Mouse (Mus musculus): ENCODE measurements around the gene Olfr1247. TPM values are rescaled to one million over a fixed set of nuclear protein-coding genes. Genes with fewer than 3 reads are reported as not detected.
"Not testable (repeated sequence)": the region's sequence is repeated elsewhere in the genome, so short reads cannot be mapped to it uniquely, and the experiment has no call there.

Olfr1247 gene
- polyA plus RNA-seq (2015; fragmentation: Nextera tagmentation; extraction: Ambion mirVana), result not detected in 2 replicates

- Histone ChIP-seq H3K36me3 (ENCODE audit: control insufficient read depth, insufficient read depth) (no peaks in the 10 kb centered on the region), H3K9me3 (replicated peaks; ENCODE audit: control insufficient read depth, low read length) (no peaks in the 10 kb centered on the region), H3K27me3 (ENCODE audit: control insufficient read depth, insufficient read depth, low read length) (no peaks in the 10 kb centered on the region), H3K4me1 (ENCODE audit: control insufficient read depth, insufficient read depth, low read length) (no peaks in the 10 kb centered on the region), H3K4me3 (ENCODE audit: low read length) (no peak within 1 kb of the TSS), H3K27ac (ENCODE audit: low read length) (no peak within 1 kb of the TSS), H3K4me2 (ENCODE audit: low read depth, low read length) (no peak within 1 kb of the TSS), H3K9ac (ENCODE audit: low read length) (no peak within 1 kb of the TSS)
- no peak for ATAC-seq (replicated peaks; ENCODE audit: extremely low read depth, insufficient read depth, low FRiP score)
- WGBS, result 84% methylated on average over 2 of the region's 2 CpGs
Measured at GRCm38 (mm10) chr2:89614030-89614429, at the start of gene Olfr1247. Gene Olfr1247 (minus strand): TSS chr2:89614130.

DNA sequence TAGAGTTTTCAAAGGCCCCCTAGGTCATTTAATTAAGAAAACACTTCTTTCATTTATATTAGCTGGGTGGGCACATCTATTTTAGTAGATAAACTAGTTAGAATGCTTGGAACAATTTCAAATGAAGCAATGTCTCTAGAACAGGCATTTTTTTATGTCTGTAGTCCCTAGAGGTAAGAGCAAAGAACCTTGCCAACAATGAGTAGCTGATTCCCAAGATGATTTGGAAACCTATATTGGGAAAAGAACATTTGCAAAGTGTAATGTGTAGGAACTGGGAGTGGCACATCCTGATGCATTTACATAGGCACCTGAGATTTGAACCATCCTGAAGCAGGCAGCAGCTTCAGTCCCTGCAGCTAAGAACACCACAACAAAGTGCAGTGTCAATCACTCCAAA, 47.4 kb upstream of the Olfr1247 start, which contains the start of gene Olfr1250:
Olfr1250 (minus strand) TSS at position 101 of the 400 bp plus-strand sequence.
- no peaks in the 10 kb centered on the region for H3K4me1 ChIP-seq (ENCODE audit: control insufficient read depth, insufficient read depth, low read length)
- H3K9ac ChIP-seq (ENCODE audit: low read length), result no peak within 1 kb of the TSS
- no peak within 1 kb of the TSS for H3K4me3 ChIP-seq (ENCODE audit: low read length)
- no peaks in the 10 kb centered on the region for H3K27me3 ChIP-seq (ENCODE audit: control insufficient read depth, insufficient read depth, low read length)
- no peaks in the 10 kb centered on the region for H3K9me3 ChIP-seq (replicated peaks; ENCODE audit: control insufficient read depth, low read length)
- H3K36me3 ChIP-seq (ENCODE audit: control insufficient read depth, insufficient read depth), result no peaks in the 10 kb centered on the region
- ATAC-seq (replicated peaks; ENCODE audit: extremely low read depth, insufficient read depth, low FRiP score), result no peak
- H3K27ac ChIP-seq (ENCODE audit: low read length), result no peak within 1 kb of the TSS
- H3K4me2 ChIP-seq (ENCODE audit: low read depth, low read length), result no peak within 1 kb of the TSS

DNA sequence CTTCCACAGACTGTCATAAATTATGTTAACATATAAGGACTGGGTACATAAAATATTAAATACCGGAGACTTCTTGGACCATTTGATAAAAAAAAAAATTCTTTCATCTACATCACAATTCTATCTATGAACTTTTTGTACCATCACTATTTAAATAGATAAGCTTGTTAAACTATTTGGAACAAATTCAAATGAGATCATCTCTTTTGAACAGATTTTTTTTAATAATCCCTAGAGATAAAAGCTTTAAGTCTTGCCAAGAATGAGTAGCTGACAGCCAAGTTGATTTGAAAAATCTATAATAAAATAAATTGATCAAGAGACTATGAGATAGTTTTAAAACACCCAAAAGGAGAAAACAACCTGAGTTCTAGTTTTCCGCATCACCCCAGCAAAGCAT, 21.0 kb upstream of the Olfr1247 start, which contains the start of gene Olfr1249:
Olfr1249 (minus strand) TSS at position 101 of the 400 bp plus-strand sequence.
- no peaks in the 10 kb centered on the region for H3K9me3 ChIP-seq (replicated peaks; ENCODE audit: control insufficient read depth, low read length)
- no peak within 1 kb of the TSS for H3K27ac ChIP-seq (ENCODE audit: low read length)
- H3K4me3 ChIP-seq (ENCODE audit: low read length), result no peak within 1 kb of the TSS
- ATAC-seq (replicated peaks; ENCODE audit: extremely low read depth, insufficient read depth, low FRiP score), result no peak
- no peak within 1 kb of the TSS for H3K4me2 ChIP-seq (ENCODE audit: low read depth, low read length)
- no peaks in the 10 kb centered on the region for H3K27me3 ChIP-seq (ENCODE audit: control insufficient read depth, insufficient read depth, low read length)
- H3K36me3 ChIP-seq (ENCODE audit: control insufficient read depth, insufficient read depth), result no peaks in the 10 kb centered on the region
- 85% methylated on average over 2 of the region's 2 CpGs for WGBS
- no peak within 1 kb of the TSS for H3K9ac ChIP-seq (ENCODE audit: low read length)
- H3K4me1 ChIP-seq (ENCODE audit: control insufficient read depth, insufficient read depth, low read length), result no peaks in the 10 kb centered on the region

- H3K4me2 ChIP-seq (ENCODE audit: low read depth, low read length); H3K4me3 ChIP-seq (ENCODE audit: low read length); H3K36me3 ChIP-seq (ENCODE audit: control insufficient read depth, insufficient read depth); H3K27ac ChIP-seq (ENCODE audit: low read length); H3K9ac ChIP-seq (ENCODE audit: low read length); H3K27me3 ChIP-seq (ENCODE audit: control insufficient read depth, insufficient read depth, low read length); H3K9me3 ChIP-seq (replicated peaks; ENCODE audit: control insufficient read depth, low read length); ATAC-seq (replicated peaks; ENCODE audit: extremely low read depth, insufficient read depth, low FRiP score); H3K4me1 ChIP-seq (ENCODE audit: control insufficient read depth, insufficient read depth, low read length): not testable (repeated sequence)
- WGBS, result 92% methylated on average over 1 of the region's 1 CpGs
Measured at GRCm38 (mm10) chr2:89618145-89618544, 4.2 kb upstream of the Olfr1247 start, which contains the start of gene Olfr1248. Gene Olfr1248 (minus strand): TSS chr2:89618245.

GRCm38 (mm10) chr2:89593057-89593456, 20.9 kb downstream of the Olfr1247 start, which contains the start of gene Olfr1246:
Gene Olfr1246 (minus strand): TSS chr2:89593157.
- no peak within 1 kb of the TSS for H3K27ac ChIP-seq (ENCODE audit: low read length)
- no peaks in the 10 kb centered on the region for H3K4me1 ChIP-seq (ENCODE audit: control insufficient read depth, insufficient read depth, low read length)
- H3K9me3 ChIP-seq (replicated peaks; ENCODE audit: control insufficient read depth, low read length), result no peaks in the 10 kb centered on the region
- H3K4me2 ChIP-seq (ENCODE audit: low read depth, low read length), result no peak within 1 kb of the TSS
- no peaks in the 10 kb centered on the region for H3K27me3 ChIP-seq (ENCODE audit: control insufficient read depth, insufficient read depth, low read length)
- 64% methylated on average over 2 of the region's 2 CpGs for WGBS
- no peak for ATAC-seq (replicated peaks; ENCODE audit: extremely low read depth, insufficient read depth, low FRiP score)
- no peaks in the 10 kb centered on the region for H3K36me3 ChIP-seq (ENCODE audit: control insufficient read depth, insufficient read depth)
- no peak within 1 kb of the TSS for H3K9ac ChIP-seq (ENCODE audit: low read length)
- H3K4me3 ChIP-seq (ENCODE audit: low read length), result no peak within 1 kb of the TSS

DNA sequence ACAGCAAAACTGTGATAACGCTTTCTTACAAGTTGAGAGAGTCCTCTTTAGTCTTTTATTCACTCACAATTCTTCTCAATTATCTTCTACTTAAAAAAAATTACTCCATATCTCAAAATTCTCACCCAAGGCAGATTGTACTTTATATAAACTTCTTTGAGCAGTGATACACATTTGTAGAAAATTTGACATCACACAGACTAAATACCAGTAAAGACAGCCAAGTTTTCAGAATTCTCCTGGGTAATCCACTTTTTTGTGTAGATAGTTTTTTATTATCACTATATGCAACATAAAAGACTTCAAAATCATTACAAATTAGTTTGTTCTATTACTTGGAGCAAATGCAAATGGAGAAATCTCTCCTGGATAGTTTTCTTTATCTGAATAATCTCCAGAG, 35.6 kb downstream of the Olfr1247 start, which contains the start of gene Olfr1245:
Olfr1245 (minus strand) TSS at position 101 of the 400 bp plus-strand sequence.
- H3K27ac ChIP-seq (ENCODE audit: low read length), result no peak within 1 kb of the TSS
- H3K36me3 ChIP-seq (ENCODE audit: control insufficient read depth, insufficient read depth), result no peaks in the 10 kb centered on the region
- no peaks in the 10 kb centered on the region for H3K27me3 ChIP-seq (ENCODE audit: control insufficient read depth, insufficient read depth, low read length)
- no peak within 1 kb of the TSS for H3K9ac ChIP-seq (ENCODE audit: low read length)
- H3K4me2 ChIP-seq (ENCODE audit: low read depth, low read length), result no peak within 1 kb of the TSS
- no peak within 1 kb of the TSS for H3K4me3 ChIP-seq (ENCODE audit: low read length)
- WGBS, result 60% methylated on average over 1 of the region's 1 CpGs
- H3K4me1 ChIP-seq (ENCODE audit: control insufficient read depth, insufficient read depth, low read length), result no peaks in the 10 kb centered on the region
- H3K9me3 ChIP-seq (replicated peaks; ENCODE audit: control insufficient read depth, low read length), result no peaks in the 10 kb centered on the region; the same call in 1 of the 2 replicates
- ATAC-seq (replicated peaks; ENCODE audit: extremely low read depth, insufficient read depth, low FRiP score), result no peak

- H3K4me3 ChIP-seq (ENCODE audit: low read length); H3K4me2 ChIP-seq (ENCODE audit: low read depth, low read length); H3K9ac ChIP-seq (ENCODE audit: low read length); H3K36me3 ChIP-seq (ENCODE audit: control insufficient read depth, insufficient read depth); ATAC-seq (replicated peaks; ENCODE audit: extremely low read depth, insufficient read depth, low FRiP score); H3K27me3 ChIP-seq (ENCODE audit: control insufficient read depth, insufficient read depth, low read length); H3K4me1 ChIP-seq (ENCODE audit: control insufficient read depth, insufficient read depth, low read length); H3K9me3 ChIP-seq (replicated peaks; ENCODE audit: control insufficient read depth, low read length); H3K27ac ChIP-seq (ENCODE audit: low read length): not testable (repeated sequence)
- WGBS, result 59% methylated on average over 2 of the region's 2 CpGs
Measured at GRCm38 (mm10) chr2:89562706-89563105, 51.2 kb downstream of the Olfr1247 start.

Other genes starting within 250 kb of the Olfr1247 start
- gene Olfr1234, start 249.3 kb downstream of the Olfr1247 start, polyA plus RNA-seq (2015; fragmentation: Nextera tagmentation; extraction: Ambion mirVana), result not detected in 2 replicates
- not detected in 2 replicates for gene Olfr1238, start 204.5 kb downstream of the Olfr1247 start, polyA plus RNA-seq (2015; fragmentation: Nextera tagmentation; extraction: Ambion mirVana)
- gene Olfr1239, start 193.7 kb downstream of the Olfr1247 start, polyA plus RNA-seq (2015; fragmentation: Nextera tagmentation; extraction: Ambion mirVana), result not detected in 2 replicates
- not detected in 2 replicates for gene Olfr1240, start 171.1 kb downstream of the Olfr1247 start, polyA plus RNA-seq (2015; fragmentation: Nextera tagmentation; extraction: Ambion mirVana)
- gene Olfr1241, start 127.0 kb downstream of the Olfr1247 start, polyA plus RNA-seq (2015; fragmentation: Nextera tagmentation; extraction: Ambion mirVana), result not detected in 2 replicates
- gene Olfr1242, start 115.8 kb downstream of the Olfr1247 start, polyA plus RNA-seq (2015; fragmentation: Nextera tagmentation; extraction: Ambion mirVana), result not detected in 2 replicates
- not detected in 2 replicates for gene Olfr1243, start 82.6 kb downstream of the Olfr1247 start, polyA plus RNA-seq (2015; fragmentation: Nextera tagmentation; extraction: Ambion mirVana)
- gene Olfr1245, start 35.7 kb downstream of the Olfr1247 start, polyA plus RNA-seq (2015; fragmentation: Nextera tagmentation; extraction: Ambion mirVana), result not detected in 2 replicates
- not detected in 2 replicates for gene Olfr1246, start 21.0 kb downstream of the Olfr1247 start, polyA plus RNA-seq (2015; fragmentation: Nextera tagmentation; extraction: Ambion mirVana)
- not detected in 2 replicates for gene Olfr1248, start 4.1 kb upstream of the Olfr1247 start, polyA plus RNA-seq (2015; fragmentation: Nextera tagmentation; extraction: Ambion mirVana)
- not detected in 2 replicates for gene Olfr1249, start 20.9 kb upstream of the Olfr1247 start, polyA plus RNA-seq (2015; fragmentation: Nextera tagmentation; extraction: Ambion mirVana)
- gene Olfr1250, start 47.3 kb upstream of the Olfr1247 start, polyA plus RNA-seq (2015; fragmentation: Nextera tagmentation; extraction: Ambion mirVana), result not detected in 2 replicates
- not detected in 2 replicates for gene Olfr1251, start 57.8 kb upstream of the Olfr1247 start, polyA plus RNA-seq (2015; fragmentation: Nextera tagmentation; extraction: Ambion mirVana)
- gene Olfr1252, start 110.9 kb upstream of the Olfr1247 start, polyA plus RNA-seq (2015; fragmentation: Nextera tagmentation; extraction: Ambion mirVana), result not detected in 2 replicates
- gene Olfr1253, start 143.0 kb upstream of the Olfr1247 start, polyA plus RNA-seq (2015; fragmentation: Nextera tagmentation; extraction: Ambion mirVana), result not detected in 2 replicates
- gene Olfr1254, start 179.5 kb upstream of the Olfr1247 start, polyA plus RNA-seq (2015; fragmentation: Nextera tagmentation; extraction: Ambion mirVana), result not detected in 2 replicates
- not detected in 2 replicates for gene Olfr1255, start 197.9 kb upstream of the Olfr1247 start, polyA plus RNA-seq (2015; fragmentation: Nextera tagmentation; extraction: Ambion mirVana)
- gene Olfr1256, start 227.4 kb upstream of the Olfr1247 start, polyA plus RNA-seq (2015; fragmentation: Nextera tagmentation; extraction: Ambion mirVana), result not detected in 2 replicates
- not detected in 2 replicates for gene Olfr48, start 234.1 kb upstream of the Olfr1247 start, polyA plus RNA-seq (2015; fragmentation: Nextera tagmentation; extraction: Ambion mirVana)

Data from heart, embryonic 16.5 days (tissue).